Mouse (Mus musculus): ENCODE data around the gene Rps5.
"Not testable (repeated sequence)": the region's sequence is repeated elsewhere in the genome, so short reads cannot be mapped to it uniquely, and the experiment has no call there.

Rps5 gene

DNA sequence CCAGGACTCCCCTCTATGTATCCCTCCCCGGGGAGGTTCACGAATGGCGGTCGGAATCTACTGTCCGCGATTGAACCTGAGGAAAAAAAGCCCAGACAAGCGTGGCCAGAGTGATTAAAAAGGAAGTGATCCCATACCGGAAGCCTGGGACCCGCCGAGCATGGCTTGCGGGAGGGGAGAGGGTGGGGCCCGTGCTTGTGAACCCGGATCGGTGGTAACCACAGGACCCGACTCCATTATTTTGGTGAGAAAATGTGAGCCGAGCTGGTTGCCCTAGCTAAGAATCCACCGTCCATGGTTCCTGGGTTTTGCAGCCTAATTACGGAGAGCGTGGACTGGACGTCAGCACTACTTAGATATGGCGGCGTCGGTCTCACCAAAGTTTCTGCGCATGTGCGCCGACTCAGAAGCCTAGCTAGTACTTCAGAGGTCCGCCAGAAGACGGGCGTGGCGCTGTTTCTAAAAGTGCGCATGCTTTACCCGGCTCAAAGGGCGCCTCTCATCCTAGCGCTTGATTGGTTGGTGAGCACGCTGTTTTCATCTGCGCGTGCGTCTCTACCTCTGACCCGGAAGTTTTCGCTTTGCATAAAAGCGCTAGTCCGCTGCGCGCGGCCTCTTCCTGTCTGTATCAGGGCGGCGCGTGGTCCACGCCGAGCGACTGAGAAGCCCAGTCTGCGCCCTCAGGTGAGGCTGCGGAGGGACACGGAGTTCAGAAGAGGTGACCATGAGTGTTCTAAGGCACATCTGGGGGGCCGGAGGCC lies at the start of gene Rps5:
Gene Rps5 (plus strand): TSS at position 586 of the 761 bp plus-strand sequence.
- DNase-seq (ENCODE audit: low spot score in 2 of 2) = peak; percentile 99

DNA sequence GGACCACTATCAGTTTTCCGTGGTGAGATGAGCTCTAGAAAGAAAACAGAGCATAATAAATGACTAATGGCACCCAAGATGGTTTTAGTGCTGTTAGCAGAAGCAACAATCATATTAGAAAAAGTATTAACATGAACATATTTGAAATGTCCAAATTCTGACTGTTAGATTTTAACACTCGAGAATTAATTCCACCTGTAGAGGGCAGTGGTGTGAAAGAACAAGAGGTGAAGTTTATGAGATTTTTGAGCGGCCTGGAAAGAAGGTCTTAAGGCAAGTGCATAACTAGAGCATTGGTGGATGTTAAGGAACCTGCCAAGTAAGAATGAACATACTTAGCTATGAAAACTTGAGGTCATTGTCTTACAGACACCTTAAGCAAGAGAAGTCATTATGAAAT lies 47.8 kb upstream of the Rps5 start:
- DNase-seq (ENCODE audit: low spot score in 2 of 2) = no peak

DNA sequence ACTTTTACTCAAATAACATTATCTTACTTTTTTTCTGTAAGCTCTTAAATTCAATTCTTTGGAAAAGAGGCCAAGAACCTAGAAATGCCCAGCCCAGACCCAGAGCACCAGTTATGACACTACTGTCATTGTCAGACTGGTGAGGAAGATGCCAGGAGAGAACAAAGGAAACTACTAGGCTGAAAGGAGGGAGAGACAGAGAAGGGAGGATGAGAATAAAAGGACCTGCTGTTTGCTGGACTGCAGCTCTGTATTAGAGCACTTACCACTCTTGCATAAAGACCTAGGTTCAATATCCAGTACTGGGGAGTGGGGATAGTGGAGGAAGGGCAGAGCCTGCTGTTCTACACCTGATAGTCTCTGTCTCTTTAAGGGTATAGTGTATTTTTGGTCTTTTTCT lies 42.1 kb upstream of the Rps5 start:
- DNase-seq (ENCODE audit: low spot score in 2 of 2) = no peak

DNA sequence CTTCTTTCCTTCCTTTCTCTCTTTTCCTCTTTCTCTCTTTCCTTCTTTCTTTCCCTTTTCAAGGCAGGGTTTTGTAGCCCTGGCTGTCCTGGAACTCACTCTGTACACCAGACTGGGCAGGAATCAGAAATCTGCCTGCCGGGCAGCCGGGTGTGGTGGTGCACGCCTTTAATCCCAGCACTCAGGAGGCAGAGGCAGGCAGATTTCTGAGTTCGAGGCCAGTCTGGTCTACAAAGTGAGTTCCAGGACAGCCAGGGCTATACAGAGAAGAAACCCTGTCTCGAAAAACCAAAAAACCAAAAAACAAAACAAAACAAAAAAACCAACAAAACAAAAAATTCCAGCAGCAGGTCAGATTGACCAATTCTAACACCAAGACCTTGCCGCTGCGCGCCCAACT lies 41.6 kb upstream of the Rps5 start:
- not testable (repeated sequence) for DNase-seq (ENCODE audit: low spot score in 2 of 2)

DNA sequence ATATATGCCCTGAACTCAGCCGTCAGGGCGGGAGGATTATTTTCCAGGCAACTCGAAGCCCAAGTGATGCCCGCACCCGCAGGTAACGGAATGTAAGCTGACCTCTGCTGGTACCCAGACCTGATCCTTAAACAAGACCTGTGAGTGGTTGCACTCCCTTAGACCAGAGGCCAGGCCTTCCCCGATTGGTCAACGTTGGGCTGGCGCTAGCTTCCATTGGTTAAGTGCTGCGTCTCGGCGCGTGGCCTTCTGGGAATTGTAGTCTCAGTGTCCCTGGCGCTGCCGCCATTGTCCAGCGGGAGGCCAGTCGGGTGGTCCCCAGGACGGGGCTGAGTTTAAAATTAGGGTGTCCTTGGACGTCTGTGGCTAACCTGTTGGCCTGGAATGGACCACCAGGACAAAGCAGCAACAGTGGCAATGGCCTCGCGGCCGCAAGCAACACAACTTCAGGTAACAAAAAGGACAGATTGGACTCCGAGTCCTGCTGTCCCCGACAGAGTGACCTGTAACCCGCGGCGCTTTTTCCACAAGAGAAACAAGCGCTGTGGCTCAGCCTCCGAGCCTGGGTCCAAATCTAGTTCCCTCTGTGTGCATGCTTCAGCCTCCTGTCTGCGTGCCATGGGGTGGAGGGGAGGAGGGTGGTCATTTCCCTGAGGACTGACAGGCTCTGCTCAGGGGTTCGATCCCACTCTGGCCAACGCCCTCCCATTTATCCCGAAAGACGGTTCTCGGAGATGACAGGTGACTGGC lies 41.0 kb upstream of the Rps5 start, which contains the start of gene Zfp128:
Gene Zfp128 (plus strand): TSS at position 267 of the 750 bp plus-strand sequence.
- peak; percentile 96 to 97 for DNase-seq (ENCODE audit: low spot score in 2 of 2)

DNA sequence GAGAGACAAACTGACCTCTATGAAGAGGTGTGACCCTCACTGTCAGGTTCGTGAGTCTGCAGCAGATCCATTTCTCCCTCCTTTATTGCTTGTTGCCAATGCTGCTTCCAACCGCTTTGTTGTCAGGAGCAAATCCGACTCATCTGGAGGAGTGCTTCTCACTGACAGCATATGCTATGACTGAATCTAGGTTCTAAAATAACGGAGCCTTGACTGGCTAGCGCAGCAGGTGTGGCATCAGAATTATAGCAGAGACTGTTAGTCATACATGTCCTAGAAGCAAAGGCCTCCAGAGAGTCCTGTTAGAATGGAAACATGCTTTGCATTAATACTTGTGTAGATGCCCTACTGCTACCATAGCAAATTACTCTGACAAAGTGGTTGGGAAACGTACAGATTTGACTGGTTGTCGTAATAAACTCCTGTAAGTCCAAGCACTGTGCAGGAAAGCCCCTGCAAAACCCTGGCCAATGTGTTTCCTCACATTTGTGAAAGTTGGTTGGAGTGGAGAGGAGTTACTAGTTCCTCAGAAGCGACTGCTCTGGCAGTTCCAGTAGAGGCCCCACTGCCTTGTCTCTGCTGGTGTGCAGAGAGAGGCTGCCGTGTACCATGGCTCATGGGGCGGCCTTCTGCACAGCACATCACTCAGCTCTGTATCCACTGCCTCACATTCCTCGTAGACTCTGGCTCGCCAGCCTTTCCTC lies 35.4 kb upstream of the Rps5 start:
- DNase-seq (ENCODE audit: low spot score in 2 of 2) = no peak

DNA sequence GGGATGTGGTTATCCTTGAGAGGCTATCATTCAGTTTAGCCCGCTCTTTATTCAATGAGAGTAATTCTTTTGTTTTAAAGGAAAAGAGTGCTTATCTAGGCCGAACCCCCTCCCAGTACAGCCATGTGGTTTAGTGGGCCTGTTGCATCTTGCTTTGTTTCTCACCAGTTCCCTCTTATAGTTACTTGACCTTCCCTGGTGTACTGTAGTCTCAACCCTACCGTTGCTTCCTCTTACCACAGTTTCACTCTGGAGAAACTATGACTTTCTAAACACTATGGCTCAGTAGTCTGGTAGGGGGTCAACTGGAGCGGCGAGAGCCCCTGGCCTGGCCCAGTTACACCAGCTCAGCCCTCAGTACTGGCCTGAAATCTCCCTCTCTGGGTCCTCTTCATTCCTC lies 34.5 kb upstream of the Rps5 start:
- no peak for DNase-seq (ENCODE audit: low spot score in 2 of 2)

DNA sequence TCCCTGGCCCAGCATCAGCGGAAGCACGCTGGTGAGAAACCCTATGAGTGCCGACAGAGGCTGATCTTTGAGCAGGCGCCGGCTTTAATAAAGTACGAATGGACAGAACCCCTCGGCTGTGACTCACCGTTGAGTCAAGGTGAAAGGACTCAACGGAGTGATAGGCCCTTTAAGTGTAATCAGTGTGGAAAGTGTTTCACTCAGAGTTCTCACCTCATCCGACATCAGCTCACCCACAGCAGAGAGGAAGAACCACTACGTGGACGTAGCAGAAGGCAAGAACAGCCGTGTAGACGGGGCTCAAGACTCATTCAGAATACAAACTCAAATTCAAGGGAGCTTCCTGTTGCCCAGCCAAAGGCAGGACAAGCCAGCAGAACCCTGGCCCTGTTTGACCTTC lies 31.2 kb upstream of the Rps5 start:
- DNase-seq (ENCODE audit: low spot score in 2 of 2) = no peak

DNA sequence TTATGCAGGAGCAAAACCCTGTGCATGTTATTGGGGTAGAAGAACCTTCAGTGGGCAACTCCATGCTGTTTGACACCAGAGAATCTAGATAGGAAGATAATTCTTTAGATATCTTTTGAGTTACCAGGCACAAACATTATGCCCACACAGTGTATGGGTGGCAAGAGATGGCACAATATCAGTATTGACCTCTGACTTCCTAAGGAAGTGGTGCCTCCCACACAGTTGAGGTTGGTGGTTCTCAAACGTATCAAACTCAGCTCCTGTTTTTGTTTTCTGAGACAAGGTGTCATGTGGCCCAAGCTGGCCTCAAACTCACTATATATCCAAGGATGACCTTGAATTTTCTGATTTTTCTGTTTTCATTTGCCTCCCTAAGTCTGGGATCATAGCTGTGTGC lies 30.8 kb upstream of the Rps5 start:
- no peak for DNase-seq (ENCODE audit: low spot score in 2 of 2)

DNA sequence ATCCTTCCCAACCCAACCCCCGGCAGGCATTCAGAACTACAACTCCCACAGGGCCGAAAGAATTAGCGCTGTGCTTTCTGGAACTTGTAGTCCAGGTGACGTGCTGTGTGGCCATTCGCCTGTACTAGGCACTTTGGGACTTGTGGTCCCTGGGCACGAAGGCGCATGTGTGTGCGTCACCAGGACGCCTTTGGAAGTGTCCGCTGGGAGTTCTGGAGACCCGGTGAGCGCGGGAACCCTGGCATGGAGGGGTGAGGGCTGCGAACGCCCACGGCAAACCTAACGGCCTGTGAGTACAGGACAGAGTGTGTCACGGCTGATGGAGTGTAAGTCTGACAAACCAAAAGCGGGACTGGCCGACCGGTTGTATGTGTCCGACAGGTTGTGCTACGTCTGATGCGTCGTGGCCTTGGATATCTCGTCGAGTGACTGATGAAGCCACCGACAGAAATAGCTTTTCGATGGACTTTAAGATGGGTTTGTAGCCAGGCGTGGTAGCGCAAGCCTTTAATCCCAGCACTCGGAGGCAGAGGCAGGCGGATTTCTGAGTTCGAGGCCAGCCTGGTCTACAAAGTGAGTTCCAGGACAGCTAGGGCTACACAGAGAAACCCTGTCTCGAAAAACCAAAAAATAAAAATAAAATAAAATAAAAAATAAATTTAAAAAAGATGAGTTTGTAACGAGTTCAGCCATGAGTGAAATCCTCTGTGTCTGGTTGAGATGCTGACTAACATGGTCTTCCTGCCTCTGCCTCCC lies 24.3 kb upstream of the Rps5 start, which contains the start of gene Zscan22:
Gene Zscan22 (plus strand): TSS at position 161 of the 756 bp plus-strand sequence.
- peak; percentile 97 to 98 for DNase-seq (ENCODE audit: low spot score in 2 of 2)

DNA sequence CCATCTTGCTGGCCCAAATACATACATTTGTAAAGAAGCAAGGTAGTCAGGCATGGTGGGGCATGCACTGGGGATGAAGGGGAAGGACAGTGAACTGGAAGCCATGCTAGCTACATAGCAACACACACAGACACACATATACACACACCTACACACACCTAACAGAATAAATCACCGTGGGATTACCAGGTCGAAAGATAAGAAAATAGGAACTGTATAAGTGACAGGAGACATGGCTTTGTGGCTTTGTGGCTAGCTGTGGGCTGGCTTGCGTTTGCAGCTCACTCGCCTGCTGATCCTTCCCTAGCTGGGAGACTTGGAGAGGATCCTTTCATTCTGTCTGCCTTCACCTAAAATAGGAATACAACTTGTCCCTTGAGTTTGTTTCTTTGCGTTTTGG lies 20.6 kb upstream of the Rps5 start:
- DNase-seq (ENCODE audit: low spot score in 2 of 2) = no peak

DNA sequence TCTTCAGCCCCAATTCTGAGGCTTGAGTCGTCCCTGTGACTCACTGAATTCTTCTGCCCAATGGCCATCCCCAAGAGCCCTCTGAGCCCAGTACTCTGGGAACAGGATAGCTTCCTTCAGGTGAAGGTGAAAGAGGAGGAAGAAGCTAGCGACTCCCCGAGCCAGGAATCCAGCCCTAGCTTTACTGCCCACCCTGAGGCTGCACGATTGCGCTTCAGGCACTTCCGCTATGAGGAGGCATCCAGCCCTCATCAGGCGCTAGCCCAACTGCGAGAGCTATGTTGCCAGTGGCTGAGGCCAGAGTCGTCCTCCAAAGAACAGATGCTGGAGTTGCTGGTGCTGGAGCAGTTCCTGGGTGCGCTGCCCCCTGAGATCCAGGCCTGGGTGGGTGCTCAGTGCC lies 18.5 kb upstream of the Rps5 start:
- no peak for DNase-seq (ENCODE audit: low spot score in 2 of 2)

DNA sequence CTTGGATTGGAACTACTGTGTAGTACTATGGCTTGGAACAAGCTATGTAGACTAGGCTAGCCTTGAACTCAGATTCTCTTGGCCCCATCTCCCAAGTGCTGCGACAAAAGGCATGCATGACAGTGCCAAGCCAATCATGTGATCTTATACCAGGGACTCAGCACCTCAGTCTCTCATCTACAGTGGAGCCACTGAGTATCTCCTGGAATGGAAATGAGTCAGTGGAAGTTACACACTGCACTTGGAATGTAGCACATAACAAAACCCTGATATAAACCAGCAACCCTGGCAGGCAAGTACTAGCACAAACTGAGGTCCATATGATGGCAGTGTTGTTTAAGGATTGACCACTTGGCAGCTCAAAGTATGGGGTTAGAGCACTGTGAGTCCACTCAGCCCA lies 16.9 kb upstream of the Rps5 start:
- DNase-seq (ENCODE audit: low spot score in 2 of 2) = no peak

DNA sequence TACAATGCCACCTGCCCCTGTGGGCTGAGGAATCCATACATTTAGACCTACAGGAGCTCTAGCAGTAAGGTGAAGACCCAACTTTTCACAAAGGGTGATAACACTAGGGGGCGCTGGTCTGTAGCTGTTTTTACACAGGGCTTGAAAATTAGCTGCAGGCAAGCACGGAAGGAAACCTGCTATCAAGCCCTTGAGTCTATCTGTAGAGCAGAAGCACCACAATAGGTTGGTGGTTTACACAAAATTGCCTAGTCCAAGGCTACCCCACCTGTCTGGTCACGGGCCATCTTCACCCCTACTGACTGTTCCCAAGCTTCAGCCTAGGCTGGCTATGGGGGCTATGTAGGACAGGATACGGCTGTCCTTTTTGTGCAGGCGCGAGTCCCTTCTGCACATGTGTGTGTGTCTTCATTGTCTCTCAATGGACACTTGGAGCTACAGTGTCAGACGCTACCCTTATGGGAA lies 12.6 kb upstream of the Rps5 start:
- DNase-seq (ENCODE audit: low spot score in 2 of 2) = peak; percentile 57 to 59

DNA sequence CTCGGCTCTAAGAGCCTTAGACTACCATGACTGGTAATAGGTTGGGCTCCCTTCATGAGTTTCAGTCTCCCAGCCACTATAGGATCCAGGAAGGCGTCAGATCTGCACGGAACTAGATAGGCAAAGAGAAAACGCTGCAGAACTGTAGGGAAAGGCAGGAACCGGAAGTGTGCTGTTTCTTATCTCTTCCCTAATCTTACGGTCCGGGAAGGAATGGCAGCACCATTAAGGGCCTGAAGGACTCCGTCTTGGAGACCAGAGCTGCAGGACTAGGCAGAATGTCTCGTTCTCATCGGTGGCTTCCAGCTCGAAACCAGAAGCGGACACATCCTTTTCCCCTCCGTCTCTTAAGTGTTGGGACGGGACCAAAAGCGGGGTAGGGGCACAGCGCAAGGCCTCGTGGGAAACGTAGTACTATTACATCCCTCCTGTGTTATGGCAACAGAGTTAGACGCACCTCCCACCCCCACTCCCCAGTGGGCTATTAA lies 11.9 kb upstream of the Rps5 start:
- peak; percentile 50 to 54 for DNase-seq (ENCODE audit: low spot score in 2 of 2)

DNA sequence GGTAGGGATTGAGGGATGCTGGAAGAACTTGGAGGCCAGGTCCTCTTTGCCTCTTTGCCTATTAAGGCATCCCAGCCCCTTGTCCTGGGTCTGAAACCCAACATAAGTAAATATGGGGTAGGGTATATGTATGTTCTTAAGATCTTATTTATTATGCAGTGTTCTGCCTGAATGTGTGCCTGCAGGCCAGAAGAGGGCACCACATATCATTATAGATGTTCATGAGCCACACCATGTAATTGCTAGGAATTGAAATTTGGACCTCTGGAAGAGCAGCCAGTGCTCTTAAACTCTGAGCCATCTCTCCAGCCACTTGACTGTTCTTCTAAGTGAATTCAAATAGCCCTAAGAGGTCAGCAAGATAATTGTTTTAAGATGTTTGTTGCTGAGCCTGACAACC lies 8.5 kb upstream of the Rps5 start:
- DNase-seq (ENCODE audit: low spot score in 2 of 2) = no peak

DNA sequence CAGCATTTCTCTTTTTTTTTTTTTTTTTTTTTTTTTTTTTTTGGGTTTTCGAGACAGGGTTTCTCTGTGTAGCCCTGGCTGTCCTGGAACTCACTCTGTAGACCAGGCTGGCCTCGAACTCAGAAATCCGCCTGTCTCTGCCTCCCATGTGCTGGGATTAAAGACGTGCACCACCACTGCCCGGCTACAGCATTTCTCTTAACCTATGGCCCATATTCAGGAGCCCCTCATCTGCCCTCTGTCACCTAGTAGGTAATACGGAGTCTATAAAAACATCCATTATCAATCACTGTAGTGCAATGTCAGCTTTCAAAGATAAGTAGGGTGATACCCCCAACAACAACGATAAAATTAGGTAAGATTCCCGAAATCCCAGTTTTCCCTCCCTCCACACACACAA lies 1.6 kb upstream of the Rps5 start:
- DNase-seq (ENCODE audit: low spot score in 2 of 2) = not testable (repeated sequence)

DNA sequence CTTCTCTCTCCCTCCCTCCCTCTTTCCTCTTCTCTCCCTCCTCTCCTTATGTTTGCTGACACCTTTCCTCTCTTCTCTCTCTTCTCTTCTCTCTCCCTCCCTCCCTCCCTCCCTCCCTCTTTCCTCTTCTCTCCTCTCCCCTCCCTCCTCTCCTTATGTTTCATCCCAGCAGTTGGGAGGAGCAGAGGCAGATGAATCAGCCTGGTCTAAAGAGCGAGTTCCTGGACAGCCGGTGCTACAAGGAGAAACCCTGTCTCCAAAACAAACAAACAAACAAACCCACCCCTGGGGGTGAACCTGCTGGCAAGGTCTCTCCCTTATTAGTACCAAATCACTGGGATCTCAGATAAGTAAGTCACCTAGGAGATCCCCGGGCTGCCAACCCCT lies 779 bp upstream of the Rps5 start:
- no peak for DNase-seq (ENCODE audit: low spot score in 2 of 2)

DNA sequence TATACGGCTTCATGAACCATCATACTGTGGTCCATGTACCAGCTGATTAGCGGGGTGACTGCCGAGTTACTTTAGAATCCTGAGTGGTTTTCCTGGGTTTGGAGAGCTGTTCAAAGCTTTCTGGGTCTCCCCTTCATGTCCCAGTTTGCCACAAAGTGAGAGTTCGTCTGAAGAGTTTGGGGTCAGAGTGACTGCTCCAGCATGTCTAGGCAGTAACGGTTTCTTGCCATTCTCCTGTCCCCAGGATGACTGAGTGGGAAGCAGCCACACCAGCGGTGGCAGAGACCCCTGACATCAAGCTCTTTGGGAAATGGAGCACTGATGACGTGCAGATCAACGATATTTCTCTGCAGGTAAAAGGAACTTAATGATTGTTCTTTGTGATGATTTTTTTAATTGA lies 639 bp downstream of the Rps5 start:
- no peak for DNase-seq (ENCODE audit: low spot score in 2 of 2)

DNA sequence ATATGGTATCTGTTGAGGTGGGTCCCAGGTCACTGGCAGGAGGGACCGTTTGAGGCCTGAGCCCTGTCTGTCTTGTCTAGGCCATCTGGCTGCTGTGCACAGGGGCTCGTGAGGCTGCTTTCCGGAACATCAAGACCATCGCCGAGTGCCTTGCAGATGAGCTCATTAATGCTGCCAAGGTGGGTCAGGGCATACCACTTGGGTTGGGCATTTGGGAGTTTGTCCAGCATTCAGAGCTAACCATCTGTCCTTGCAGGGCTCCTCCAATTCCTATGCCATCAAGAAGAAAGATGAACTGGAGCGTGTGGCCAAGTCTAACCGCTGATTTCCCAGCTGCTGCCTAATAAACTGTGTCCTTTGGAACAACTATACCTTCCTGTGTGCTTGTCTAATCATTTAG lies 4.2 kb downstream of the Rps5 start:
- no peak for DNase-seq (ENCODE audit: low spot score in 2 of 2)

DNA sequence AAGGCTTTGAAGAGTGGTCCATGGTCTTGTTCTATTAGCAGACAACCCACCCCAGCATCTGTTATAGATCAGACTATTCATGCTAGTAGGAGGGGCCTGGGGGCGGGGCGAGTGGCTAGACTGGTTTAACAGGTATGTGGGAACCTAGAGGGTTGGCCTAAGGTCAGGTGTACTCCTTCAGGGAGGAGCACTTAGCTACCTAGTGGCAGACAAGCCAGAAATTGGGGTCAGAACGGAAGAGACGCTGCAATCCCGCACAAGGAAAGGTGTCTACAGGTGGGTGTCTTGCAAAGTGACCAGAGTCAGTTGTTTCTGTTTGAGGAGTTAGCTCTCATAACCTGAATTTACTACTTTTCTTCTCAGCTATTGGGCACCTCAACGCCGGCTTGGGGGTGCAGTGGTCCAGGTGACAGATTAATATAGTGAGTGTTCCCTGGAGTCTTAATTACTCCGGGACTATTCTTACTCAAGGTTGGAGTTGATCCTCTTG lies 5.1 kb downstream of the Rps5 start, which contains the start of gene Rnf225:
Gene Rnf225 (plus strand): TSS at position 226 of the 490 bp plus-strand sequence.
- no peak for DNase-seq (ENCODE audit: low spot score in 2 of 2)
